Mouse (Mus musculus) cerebellum, postnatal 14 days (tissue): Measurements from ENCODE around the gene Tmem171.

Experiments
- DNase-seq, 2 experiments: peaks; one replicate each; pipeline ENCODE4 v3.0.0; 2021; ENCODE audit warnings: mixed read lengths in 2 of 2

The Tmem171 gene

GRCm38 (mm10) chr13:98694773-98695314 lies at the start of gene Tmem171:
Gene Tmem171 (minus strand): TSS chr13:98694834.
- peak; percentile 23 to 29 for DNase-seq

DNA sequence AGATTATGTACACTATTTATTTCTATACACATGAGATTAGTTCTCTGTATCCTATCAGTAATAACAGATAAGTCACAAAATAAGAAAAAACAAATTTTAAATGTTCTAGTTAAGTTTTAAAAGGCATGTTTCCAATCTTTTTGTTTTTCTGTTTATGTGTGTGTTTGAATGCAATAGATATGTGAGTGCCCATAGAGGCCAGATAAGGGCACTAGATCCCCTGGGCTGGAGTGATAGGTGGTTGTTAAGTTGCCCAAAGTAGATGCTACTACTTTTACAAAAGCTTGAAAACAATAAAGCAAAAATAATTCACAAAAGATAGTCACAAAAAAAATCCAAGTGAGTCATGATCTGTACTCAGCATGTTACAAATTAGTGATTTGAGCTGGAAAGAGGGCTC lies 49.2 kb upstream of the Tmem171 start:
- no peak for DNase-seq

- no peak for DNase-seq
Measured at GRCm38 (mm10) chr13:98743214-98743613, 48.6 kb upstream of the Tmem171 start.

DNA sequence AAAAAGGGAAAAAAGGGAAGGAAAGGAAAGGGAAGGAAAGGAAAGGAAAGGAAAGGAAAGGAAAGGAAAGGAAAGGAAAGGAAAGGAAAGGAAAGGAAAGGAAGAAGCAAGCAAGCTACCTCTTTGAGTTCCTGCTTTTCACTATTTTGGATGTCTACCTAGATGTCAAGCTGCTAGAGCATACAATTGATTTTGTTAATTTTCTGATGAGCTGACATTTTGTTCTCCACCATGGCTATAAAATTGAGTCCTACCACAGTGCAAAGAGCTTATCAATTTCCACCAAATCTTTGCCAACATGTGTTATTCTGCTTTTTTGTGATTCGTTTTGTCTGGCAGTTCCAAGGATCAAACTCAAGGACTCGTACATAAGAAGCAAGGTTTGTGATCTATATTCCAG lies 43.6 kb upstream of the Tmem171 start:
- no peak for DNase-seq

- peak in 1 of 2 experiments; percentile 20 for DNase-seq
Measured at GRCm38 (mm10) chr13:98733292-98733691, 38.7 kb upstream of the Tmem171 start.

GRCm38 (mm10) chr13:98729271-98730062 lies 34.8 kb upstream of the Tmem171 start:
- DNase-seq = no peak

DNA sequence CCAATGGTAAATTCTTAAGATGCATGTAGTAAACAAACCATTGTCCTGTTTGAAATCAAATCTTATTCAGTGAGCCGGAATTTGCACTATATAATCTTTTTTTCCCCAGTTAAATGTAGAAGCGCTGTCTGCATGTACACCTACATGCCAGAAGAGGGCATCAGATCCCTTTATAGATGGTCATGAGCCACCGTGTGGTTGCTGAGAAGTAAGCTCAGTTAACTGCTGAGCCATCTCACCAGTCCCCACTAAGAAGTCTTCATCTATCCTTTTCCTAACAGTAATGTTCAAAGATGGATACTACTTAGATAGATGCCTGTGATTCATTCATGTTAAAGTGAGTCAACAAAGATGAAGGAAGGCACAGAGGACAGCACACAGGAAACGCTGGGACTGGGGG lies 31.9 kb upstream of the Tmem171 start:
- peak; percentile 10 to 20 for DNase-seq

DNA sequence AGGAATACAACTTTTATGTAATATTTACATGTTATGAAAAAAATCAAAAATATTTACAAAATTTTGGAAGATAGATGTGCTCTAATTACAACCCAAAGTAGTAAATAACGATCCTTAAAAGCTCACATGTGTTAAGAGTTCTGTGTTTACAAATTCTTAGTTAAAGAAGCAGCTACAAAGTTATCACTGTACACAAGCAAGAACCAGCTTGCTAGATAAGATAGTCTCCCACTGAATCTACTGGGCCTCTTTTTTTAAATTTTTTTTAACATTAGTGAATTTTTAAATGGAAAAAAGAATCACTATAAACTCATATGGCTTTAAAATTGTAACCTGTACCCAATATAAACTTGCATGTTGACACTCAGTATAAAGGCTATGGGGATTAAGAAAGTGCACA lies 28.8 kb upstream of the Tmem171 start:
- DNase-seq = no peak

DNA sequence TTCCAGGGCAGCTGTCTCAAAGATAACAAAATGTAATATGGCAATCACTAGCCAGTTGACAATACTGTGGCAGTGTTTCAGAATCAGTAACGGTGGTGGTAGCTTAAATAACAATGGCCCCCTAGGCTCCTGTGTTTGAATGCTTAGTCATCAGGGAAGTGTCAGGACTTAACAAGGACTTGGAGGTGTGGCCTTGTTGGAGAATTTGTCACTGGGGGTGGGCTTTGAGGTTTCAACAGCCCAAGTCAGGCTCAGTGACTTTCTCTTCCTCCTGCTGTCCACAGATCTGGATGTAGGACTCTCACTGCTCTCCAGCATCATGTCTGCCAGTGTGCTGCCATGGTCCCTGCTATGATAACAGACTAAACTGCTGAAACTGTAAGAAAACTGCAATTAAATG lies 27.7 kb upstream of the Tmem171 start:
- no peak for DNase-seq

- DNase-seq = no peak
Measured at GRCm38 (mm10) chr13:98716176-98716575, 21.5 kb upstream of the Tmem171 start.

GRCm38 (mm10) chr13:98715443-98715990 lies 20.9 kb upstream of the Tmem171 start:
- no peak for DNase-seq

DNA sequence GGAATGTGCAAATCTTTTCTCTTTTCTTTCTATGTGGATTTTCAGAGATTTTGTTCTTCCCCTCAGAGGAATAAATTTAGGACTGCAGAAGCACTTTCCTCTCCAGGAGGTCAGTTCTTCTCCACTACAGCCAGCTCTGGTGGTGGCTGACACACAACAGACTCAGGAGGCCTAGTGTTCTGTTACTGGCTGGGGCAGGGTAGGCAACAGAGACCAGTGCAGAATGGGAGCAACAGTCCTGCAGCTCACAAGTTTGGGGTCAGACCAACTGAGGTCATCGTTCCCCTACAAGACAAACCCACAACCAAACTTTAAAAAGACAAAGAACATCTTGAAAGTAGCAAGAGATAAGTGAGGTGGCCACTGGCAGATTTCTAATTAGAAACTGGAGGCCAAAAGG lies 16.0 kb upstream of the Tmem171 start:
- no peak for DNase-seq

- no peak for DNase-seq
Measured at GRCm38 (mm10) chr13:98710236-98710635, 15.6 kb upstream of the Tmem171 start.

DNA sequence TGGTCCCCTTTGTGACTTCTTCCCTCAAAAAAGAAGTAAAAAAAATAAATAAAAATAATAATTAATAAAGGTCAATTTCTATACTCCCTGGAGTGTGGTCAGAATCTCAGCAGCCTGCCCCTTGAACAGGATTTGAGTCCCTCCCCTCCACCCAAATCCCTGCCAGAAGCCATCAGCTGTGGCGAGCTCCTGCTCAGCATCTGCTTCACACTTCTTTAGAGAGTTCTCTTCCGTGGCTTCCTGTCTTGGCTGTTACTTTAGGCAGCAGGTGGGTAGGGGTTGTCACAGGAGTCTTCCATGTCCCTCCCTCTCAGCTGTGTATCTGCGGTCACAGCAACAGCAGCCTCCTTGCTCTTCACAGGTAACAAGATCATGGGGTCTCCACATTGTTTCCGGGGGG lies 10.9 kb upstream of the Tmem171 start:
- DNase-seq = no peak

- no peak for DNase-seq
Measured at GRCm38 (mm10) chr13:98703786-98704185, 9.2 kb upstream of the Tmem171 start.

DNA sequence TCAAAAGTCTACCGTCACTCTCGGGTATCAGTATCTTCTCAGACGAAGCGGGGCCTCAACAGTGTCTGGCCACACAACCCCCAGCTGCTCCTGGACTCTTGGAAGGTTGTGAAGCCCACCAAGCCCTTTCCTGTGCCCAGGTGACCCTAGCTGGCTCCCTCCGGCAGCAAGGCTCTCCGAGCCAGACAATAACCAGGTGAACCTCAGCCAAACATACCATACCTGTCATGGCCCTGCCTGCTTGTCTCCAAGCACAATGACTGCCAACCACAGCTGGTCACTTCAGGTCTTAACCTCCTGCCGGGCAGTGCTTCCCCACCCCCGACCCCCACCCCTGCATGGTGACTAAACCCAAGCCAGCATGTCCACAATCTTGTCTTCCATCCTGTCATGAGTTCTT lies 7.7 kb upstream of the Tmem171 start:
- no peak for DNase-seq

- DNase-seq = no peak
Measured at GRCm38 (mm10) chr13:98701309-98701675, 6.7 kb upstream of the Tmem171 start.

DNA sequence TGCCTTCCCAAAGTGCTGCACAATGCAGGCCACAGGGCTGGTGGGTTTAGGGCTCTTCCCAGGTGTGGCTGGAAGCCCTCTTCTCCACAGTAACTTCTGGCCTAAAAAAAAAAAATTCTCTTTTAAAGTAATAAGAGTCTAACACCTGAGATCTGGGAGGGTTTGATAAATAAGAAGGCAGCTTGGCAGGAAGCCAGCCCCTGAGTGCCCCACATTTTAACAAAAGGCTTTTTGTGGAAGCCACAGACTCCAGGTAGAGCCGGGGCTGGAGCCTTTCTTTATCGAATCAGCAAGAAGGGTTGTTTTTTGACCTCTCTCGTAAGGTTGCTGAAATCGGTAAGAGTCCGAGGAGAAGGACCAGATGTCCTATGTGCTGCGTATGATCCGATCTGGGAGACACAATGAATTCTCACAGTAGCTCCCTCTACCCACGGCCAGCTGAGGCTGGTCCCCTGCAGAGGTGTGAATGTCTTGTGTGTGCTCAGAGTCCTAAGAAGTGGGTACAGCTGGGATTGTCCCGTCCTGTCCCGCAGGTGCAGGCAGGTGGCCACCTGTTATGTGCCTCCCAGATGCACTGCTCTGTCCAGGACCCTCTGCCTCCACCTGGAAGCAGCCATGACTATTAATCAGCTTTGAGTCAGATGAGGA lies 6.2 kb upstream of the Tmem171 start:
- no peak for DNase-seq

- DNase-seq = no peak
Measured at GRCm38 (mm10) chr13:98699982-98700540, 5.4 kb upstream of the Tmem171 start.

GRCm38 (mm10) chr13:98699051-98699744 lies 4.6 kb upstream of the Tmem171 start:
- no peak for DNase-seq

GRCm38 (mm10) chr13:98696716-98697115 lies 2.1 kb upstream of the Tmem171 start:
- DNase-seq = no peak

DNA sequence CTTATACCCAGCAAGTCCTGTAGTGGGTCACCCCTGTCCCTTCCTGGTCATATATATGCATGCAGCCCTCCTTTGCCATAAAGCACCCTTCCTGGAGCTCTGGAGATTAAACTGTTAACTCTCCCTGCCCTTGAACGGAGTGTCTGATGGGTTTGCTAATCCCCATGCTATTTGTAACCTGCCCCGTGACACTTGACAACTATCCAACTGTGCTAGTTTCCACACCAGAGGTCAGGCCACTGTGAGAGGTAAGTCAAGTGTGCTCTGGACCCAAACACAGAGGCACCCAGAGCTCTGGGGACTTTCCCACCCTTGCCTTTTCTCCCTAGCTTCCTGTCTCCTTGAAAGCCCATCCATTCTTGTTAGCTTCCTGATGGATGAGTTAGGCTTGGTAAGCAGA lies 912 bp upstream of the Tmem171 start:
- DNase-seq = no peak

- DNase-seq = no peak
Measured at GRCm38 (mm10) chr13:98693316-98693715, 1.3 kb downstream of the Tmem171 start.
